Mouse (Mus musculus) ES-E14 (cell line): ENCODE data around the gene Thrap3.

Experiments used
- CHD2 ChIP-seq: IDR thresholded peaks from 2 replicates; pipeline ENCODE4 v1.6.1; 2014; ENCODE audit warnings: mild to moderate bottlenecking, low read depth, low read length, inconsistent platforms
- HCFC1 ChIP-seq: IDR thresholded peaks from 2 replicates; pipeline ENCODE4 v1.6.1; 2012; ENCODE audit warnings: low read length, inconsistent platforms, borderline replicate concordance; ENCODE audit not compliant: insufficient read depth
- ZC3H11A ChIP-seq: IDR thresholded peaks from 2 replicates; pipeline ENCODE4 v1.6.1; 2012; ENCODE audit warnings: low read depth, mild to moderate bottlenecking, inconsistent platforms, low read length, borderline replicate concordance
- ZNF384 ChIP-seq: IDR thresholded peaks from 2 replicates; pipeline ENCODE4 v1.6.1; 2012; ENCODE audit warnings: low read depth, low read length, inconsistent platforms

GRCm38 (mm10) chr4:126201514-126202302, 852 bp downstream of the Thrap3 start:
- TF ChIP-seq ZNF384 = no peak
- TF ChIP-seq CHD2 = no peak
- no peak for TF ChIP-seq HCFC1
- TF ChIP-seq ZC3H11A = no peak
